Mouse (Mus musculus): Measurements from ENCODE around the gene Myh10. TPM values are rescaled to one million over a fixed set of nuclear protein-coding genes. Genes with fewer than 3 reads are reported as not detected.

The Myh10 gene
- polyA plus RNA-seq, 2 experiments, result 14.9 to 28.4 TPM

DNA sequence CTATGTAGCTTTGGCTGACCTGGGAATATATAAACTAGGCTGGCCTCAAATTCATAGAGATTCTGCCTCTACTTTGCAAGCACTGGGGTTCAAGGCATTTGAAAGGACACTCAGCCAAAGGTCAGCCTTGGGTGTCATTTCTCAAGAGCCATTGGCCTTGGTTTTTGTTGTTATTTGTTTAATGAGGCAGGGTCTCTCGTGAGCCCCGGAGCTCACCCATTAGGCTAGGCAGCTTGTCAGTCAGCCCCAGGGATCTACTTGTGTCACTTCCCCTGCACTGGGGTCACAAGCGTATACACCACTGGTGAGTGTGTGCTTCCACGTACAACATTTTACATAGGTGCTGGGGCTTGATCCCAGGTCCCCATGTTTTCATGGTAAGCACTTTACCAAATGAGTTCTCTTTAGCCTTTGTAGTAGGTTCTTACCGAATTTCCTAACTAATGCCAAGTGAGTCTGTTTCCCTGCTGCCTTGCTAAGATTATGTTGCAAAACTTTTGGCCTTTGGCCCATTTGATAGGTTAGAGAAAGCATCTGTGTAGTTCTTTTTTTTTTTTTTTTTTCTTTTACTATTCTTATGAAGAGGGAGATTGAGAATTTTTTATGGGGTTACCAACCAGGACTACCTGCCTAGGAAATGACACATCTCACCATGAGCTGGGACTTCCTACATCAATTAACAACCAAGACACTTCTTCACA lies 18.9 kb upstream of the Myh10 start:
- Histone ChIP-seq H3K36me3 (replicated peaks; ENCODE audit: control insufficient read depth, insufficient read depth, low read depth) (no peaks in the 10 kb centered on the region), H3K27ac (no peak overlapping the region), H3K9ac (replicated peaks) (no peak overlapping the region), H3K4me1 (replicated peaks; ENCODE audit: control insufficient read depth in 2 of 2, insufficient read depth in 2 of 2, low read length in 1 of 2) (no peaks in the 10 kb centered on the region; a peak in 1 of 4 replicates), H3K4me3 (ENCODE audit: insufficient read depth in 1 of 2, low read depth in 2 of 2, low read length in 2 of 2) (no peak overlapping the region), H3K4me2 (ENCODE audit: low read depth) (no peak overlapping the region), H3K9me3 (ENCODE audit: control insufficient read depth, low read length) (no peaks in the 10 kb centered on the region), H3K27me3 (ENCODE audit: control insufficient read depth, insufficient read depth, low read length) (no peaks in the 10 kb centered on the region; the same call in 1 of the 2 replicates)
- ATAC-seq (ENCODE audit: insufficient read depth), result no peak
- DNase-seq (ENCODE audit: low read depth in 3 of 3, low spot score in 3 of 3), result no peak
- TF ChIP-seq CTCF (IDR thresholded peaks at IDR 0.05; ENCODE audit: low read depth), result no peak
- no peak for TF ChIP-seq EP300 (IDR thresholded peaks at IDR 0.05; ENCODE audit: low read depth)
- WGBS (ENCODE audit: insufficient replicate concordance), result 63% methylated on average over 5 of the region's 5 CpGs

DNA sequence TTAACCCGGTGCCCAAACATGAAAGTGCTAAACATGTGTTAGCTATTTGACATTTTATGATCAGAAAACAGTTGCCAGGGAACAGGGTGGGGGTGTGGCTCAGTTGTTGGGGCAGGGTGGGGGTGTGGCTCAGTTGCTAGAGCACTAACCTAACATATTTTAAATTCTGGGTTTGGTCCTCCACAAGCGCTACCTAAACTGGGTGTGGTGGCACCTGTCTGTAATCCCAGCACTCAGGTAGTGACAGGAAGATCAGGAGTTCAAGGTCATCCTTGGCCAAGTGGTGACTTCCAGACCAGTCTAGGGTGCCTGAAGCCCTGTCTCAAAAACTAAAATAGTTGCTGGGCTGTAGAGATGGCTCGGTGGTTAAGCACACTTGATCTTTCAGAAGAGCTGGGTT lies 17.3 kb upstream of the Myh10 start:
- 50% methylated on average over 3 of the region's 3 CpGs for WGBS (ENCODE audit: insufficient replicate concordance)
- Histone ChIP-seq H3K36me3 (replicated peaks; ENCODE audit: control insufficient read depth, insufficient read depth, low read depth) (no peaks in the 10 kb centered on the region), H3K4me2 (ENCODE audit: low read depth) (no peak overlapping the region), H3K27me3 (ENCODE audit: control insufficient read depth, insufficient read depth, low read length) (no peaks in the 10 kb centered on the region; the same call in 1 of the 2 replicates), H3K27ac (no peak overlapping the region), H3K4me1 (replicated peaks; ENCODE audit: control insufficient read depth in 2 of 2, insufficient read depth in 2 of 2, low read length in 1 of 2) (no peaks in the 10 kb centered on the region; a peak in 1 of 4 replicates), H3K9ac (replicated peaks) (no peak overlapping the region), H3K4me3 (ENCODE audit: insufficient read depth in 1 of 2, low read depth in 2 of 2, low read length in 2 of 2) (no peak overlapping the region), H3K9me3 (ENCODE audit: control insufficient read depth, low read length) (no peaks in the 10 kb centered on the region)
- DNase-seq (ENCODE audit: low read depth in 3 of 3, low spot score in 3 of 3), result no peak
- TF ChIP-seq EP300 (IDR thresholded peaks at IDR 0.05; ENCODE audit: low read depth) (no peak), CTCF (IDR thresholded peaks at IDR 0.05; ENCODE audit: low read depth) (no peak)
- ATAC-seq (ENCODE audit: insufficient read depth), result no peak

DNA sequence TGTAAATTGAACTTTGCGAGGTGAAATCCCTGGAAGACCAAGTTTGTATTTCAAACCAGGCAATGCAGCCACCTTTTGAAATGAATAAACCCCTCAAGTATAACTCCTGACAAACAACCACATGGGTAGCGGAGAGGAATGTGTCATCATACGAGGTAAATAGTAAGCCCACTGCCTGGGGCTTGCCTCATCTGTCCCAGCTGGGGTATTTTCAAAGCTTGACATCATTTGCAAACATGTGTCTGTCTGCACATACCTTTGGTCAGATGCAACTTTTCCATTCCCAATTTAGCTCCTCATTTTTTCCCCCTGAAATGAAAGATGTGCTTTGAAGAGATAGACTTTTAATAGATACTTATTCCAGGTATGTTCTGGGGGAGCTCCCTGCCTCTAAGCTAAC lies 16.7 kb upstream of the Myh10 start:
- Histone ChIP-seq H3K4me2 (ENCODE audit: low read depth) (no peak overlapping the region), H3K9ac (replicated peaks) (no peak overlapping the region), H3K36me3 (replicated peaks; ENCODE audit: control insufficient read depth, insufficient read depth, low read depth) (no peaks in the 10 kb centered on the region), H3K27ac (no peak overlapping the region), H3K27me3 (ENCODE audit: control insufficient read depth, insufficient read depth, low read length) (no peaks in the 10 kb centered on the region; the same call in 1 of the 2 replicates), H3K9me3 (ENCODE audit: control insufficient read depth, low read length) (no peaks in the 10 kb centered on the region), H3K4me3 (ENCODE audit: insufficient read depth in 1 of 2, low read depth in 2 of 2, low read length in 2 of 2) (no peak overlapping the region), H3K4me1 (replicated peaks; ENCODE audit: control insufficient read depth in 2 of 2, insufficient read depth in 2 of 2, low read length in 1 of 2) (no peaks in the 10 kb centered on the region; a peak in 1 of 4 replicates)
- ATAC-seq (ENCODE audit: insufficient read depth) (no peak), DNase-seq (ENCODE audit: low read depth in 3 of 3, low spot score in 3 of 3) (no peak)
- 51% methylated on average over 3 of the region's 3 CpGs for WGBS (ENCODE audit: insufficient replicate concordance)
- no peak for TF ChIP-seq EP300 (IDR thresholded peaks at IDR 0.05; ENCODE audit: low read depth)
- no peak for TF ChIP-seq CTCF (IDR thresholded peaks at IDR 0.05; ENCODE audit: low read depth)

DNA sequence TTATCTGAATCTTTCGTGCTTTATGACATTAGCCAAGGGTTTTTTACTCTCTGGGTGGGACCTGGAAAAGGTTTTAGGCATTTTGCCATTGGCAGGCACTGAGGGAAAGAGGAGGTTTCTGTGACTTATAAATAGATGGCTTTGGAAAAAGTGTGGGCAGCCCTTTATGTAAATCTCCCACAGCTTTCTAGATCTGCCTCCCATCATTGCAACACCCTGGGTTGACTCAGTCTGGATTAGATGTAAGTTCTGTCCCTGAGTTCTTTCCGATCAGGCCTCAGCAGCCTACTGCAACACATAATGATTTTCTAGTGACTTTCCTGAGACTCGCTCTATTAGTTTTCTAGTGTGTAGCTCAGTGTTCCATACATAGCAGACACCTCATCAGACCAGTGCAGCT lies 16.1 kb upstream of the Myh10 start:
- TF ChIP-seq CTCF (IDR thresholded peaks at IDR 0.05; ENCODE audit: low read depth), result no peak
- TF ChIP-seq EP300 (IDR thresholded peaks at IDR 0.05; ENCODE audit: low read depth), result no peak
- Histone ChIP-seq H3K36me3 (replicated peaks; ENCODE audit: control insufficient read depth, insufficient read depth, low read depth) (no peaks in the 10 kb centered on the region), H3K4me1 (replicated peaks; ENCODE audit: control insufficient read depth in 2 of 2, insufficient read depth in 2 of 2, low read length in 1 of 2) (no peaks in the 10 kb centered on the region; a peak in 1 of 4 replicates), H3K9ac (replicated peaks) (no peak overlapping the region), H3K4me2 (ENCODE audit: low read depth) (no peak overlapping the region), H3K27me3 (ENCODE audit: control insufficient read depth, insufficient read depth, low read length) (no peaks in the 10 kb centered on the region; the same call in 1 of the 2 replicates), H3K27ac (no peak overlapping the region), H3K4me3 (ENCODE audit: insufficient read depth in 1 of 2, low read depth in 2 of 2, low read length in 2 of 2) (no peak overlapping the region), H3K9me3 (ENCODE audit: control insufficient read depth, low read length) (no peaks in the 10 kb centered on the region)
- WGBS (ENCODE audit: insufficient replicate concordance), result 52% methylated on average over 3 of the region's 3 CpGs
- DNase-seq (ENCODE audit: low read depth in 3 of 3, low spot score in 3 of 3) (no peak), ATAC-seq (ENCODE audit: insufficient read depth) (no peak)

DNA sequence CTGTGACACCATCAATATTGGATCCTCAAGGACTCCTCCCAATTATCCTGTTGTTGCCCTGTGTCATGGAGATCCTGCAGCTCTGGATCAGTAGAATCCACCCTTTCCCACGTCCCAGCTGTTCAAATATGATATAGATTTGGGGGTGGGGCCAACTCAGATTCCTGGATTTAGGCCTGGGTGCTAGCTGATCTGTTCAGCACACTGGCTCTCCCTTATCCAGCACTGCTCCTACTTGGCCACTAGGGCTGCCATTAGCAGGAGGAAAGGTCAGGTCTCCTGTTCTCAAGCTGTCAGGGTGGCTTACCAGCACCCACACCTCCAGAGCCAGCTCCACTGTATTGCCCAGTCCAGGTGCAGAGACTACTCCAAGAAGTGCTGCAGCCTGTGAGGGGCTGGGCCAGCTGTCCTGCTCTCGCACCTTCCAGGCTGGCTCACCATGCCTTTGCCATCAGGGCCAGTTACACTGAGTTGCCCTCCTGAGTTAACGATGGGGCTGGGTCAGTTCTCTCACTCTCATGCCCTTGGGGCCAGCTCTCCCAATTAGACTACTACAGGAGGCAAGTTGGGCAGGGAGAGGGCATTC lies 10.0 kb upstream of the Myh10 start:
- ATAC-seq (ENCODE audit: insufficient read depth), result peak; percentile 59; the same call in 1 of the 2 replicates
- DNase-seq (ENCODE audit: low read depth in 3 of 3, low spot score in 3 of 3), result peak in 1 of 3 experiments; percentile 52
- Histone ChIP-seq H3K9ac (replicated peaks) (no peak overlapping the region), H3K9me3 (ENCODE audit: control insufficient read depth, low read length) (no peaks in the 10 kb centered on the region), H3K36me3 (replicated peaks; ENCODE audit: control insufficient read depth, insufficient read depth, low read depth) (no peaks in the 10 kb centered on the region), H3K27me3 (ENCODE audit: control insufficient read depth, insufficient read depth, low read length) (no peaks in the 10 kb centered on the region; the same call in 1 of the 2 replicates), H3K4me2 (ENCODE audit: low read depth) (no peak overlapping the region), H3K4me1 (replicated peaks; ENCODE audit: control insufficient read depth in 2 of 2, insufficient read depth in 2 of 2, low read length in 1 of 2) (peaks cover 6 to 10% of the 10 kb centered on the region in 2 experiments), H3K27ac (no peak overlapping the region), H3K4me3 (ENCODE audit: insufficient read depth in 1 of 2, low read depth in 2 of 2, low read length in 2 of 2) (no peak overlapping the region)
- 54% methylated on average over 3 of the region's 3 CpGs for WGBS (ENCODE audit: insufficient replicate concordance)
- TF ChIP-seq EP300 (IDR thresholded peaks at IDR 0.05; ENCODE audit: low read depth), result no peak
- TF ChIP-seq CTCF (IDR thresholded peaks at IDR 0.05; ENCODE audit: low read depth), result peak; percentile 73

Measured in liver, embryonic 14.5 days (tissue).